Mouse (Mus musculus) layer of hippocampus, postnatal 10 days (tissue): ENCODE measurements at regions not wholly inside any gene's neighbourhood (a gene's known extent, or its start where the extent isn't known, plus 50 kb on each side); places are given as distances from the start of the nearest gene placed in this dataset.
A peak's percentile ranks its signal among the peaks of the same experiment; 100 is the strongest.

Experiments used
- DNase-seq, 2 experiments: peaks; one replicate each; pipeline ENCODE4 v3.0.0; 2021; ENCODE audit warnings: low spot score in 2 of 2

DNA sequence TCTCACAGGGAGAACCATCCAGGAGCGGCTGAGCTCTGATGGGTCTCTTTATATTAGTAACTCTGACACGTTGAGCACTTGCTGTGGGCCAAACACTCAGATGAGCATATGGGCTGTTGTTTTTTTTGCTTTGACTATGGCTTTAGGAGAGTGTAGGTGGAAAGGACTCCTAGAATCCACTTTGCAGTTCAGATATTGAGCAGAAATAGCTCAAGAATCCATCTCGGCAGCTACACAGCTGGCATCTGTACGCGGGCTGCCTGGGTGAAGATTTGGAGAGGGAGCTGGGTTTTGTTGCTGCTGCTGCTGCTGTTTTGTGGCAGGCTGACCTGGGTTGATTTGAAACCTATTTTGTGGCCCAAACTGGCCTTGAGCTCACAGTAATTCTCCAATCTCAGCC is 281.0 kb downstream of the Rps24 start:
- DNase-seq, result no peak

DNA sequence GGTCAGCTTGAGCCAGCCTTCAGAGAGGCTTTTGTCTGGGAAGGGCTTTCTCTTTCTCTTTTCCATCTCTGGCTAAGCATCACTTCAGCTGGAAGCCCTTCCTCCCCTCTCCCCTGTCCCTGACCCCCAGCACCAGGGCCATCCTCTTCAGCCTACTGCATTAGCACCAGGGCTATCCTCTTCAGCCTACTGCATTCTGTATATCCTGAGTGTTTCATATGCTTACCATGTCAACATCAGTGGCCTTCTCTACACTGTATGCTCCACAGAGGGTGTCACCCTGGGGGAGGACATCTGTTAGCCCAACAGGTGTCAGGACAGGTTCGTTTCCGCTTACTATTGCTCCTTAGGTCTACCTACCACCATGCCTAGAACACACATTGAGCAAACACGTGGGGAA is 282.5 kb downstream of the Rps24 start:
- no peak for DNase-seq

DNA sequence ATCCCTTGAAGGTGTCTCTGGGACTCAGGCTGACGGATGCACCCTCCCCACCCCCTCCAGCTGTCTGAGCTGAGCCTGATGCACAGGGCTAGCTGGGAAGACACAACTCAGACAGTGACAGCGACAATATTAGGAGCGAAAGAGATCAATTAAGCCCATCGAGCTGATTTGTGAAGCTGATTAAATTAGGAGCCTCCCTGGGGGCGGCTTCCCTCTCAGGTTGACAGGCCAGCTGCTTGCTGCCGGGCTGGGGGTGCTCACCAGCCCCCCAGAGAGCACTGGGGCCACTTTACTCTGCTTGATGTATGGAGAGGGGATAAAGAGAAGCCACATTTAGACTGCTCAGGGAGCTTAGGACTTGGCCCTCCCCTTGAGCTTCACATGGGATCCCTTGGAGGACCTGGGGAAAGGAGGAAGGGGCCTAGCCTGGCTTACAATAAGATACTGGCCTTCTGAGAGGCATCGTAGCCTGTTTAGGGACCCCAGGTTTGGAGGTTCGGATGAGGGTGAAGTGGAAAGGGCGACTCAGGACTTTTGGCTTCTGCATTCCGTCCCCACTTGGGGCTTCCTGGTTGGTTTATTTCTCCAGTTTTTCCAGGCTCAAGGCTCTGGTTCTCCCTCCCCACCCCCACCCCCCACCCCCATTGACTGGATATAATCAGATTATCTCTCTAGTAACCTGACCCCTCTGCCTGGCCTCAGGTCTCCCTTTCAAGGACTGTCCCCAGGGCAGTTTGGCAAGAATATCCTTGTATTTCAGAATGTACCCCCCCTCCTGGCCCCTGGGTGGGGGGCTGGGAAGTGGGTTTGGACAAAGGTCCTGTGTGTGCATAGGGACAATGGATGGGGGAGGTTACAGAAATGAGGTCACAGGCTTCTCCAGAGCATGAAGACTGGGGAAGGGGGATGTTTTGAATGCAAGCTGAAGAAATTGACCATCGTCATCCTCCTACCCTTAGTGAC is 283.4 kb downstream of the Rps24 start:
- DNase-seq, result no peak

DNA sequence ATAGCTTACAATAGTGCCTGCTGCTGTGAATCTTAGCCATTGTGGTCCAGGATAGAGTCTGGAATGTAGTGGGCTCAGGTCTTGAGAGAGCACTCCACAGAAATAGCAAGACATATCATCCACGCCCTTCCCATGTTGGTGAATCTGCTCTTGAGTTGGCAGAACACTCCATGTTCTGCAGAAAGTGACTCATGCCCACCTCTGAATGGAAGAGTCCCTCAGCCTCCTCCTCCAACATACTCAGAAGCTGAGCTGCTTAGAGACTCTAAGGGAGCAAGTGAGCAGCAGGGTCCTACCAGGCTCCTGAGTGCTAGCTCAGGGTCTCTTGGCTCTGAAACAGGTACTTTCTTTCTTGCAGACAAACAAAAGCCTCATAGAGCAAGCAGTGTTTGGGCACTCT is 284.7 kb downstream of the Rps24 start:
- DNase-seq, result no peak

DNA sequence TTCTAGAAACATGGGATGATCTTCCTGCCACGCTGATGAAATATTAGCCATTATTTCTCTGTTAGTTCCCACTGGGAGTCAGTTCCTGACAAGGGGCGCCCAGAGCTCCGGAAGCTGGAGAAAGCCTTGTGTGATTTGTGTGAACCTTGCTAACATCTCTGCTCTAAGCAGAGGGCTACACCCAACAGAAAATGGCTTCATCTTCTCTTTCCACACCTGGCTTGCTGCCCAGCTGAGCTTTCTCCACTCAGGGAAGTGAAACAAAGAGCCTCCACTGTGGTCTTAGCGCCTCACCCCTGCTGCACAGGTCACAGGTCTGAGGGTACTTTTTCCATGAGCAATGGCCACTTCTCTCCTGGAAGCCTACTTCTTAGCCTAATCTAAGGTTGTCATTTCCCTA is 285.2 kb downstream of the Rps24 start:
- DNase-seq, result no peak

DNA sequence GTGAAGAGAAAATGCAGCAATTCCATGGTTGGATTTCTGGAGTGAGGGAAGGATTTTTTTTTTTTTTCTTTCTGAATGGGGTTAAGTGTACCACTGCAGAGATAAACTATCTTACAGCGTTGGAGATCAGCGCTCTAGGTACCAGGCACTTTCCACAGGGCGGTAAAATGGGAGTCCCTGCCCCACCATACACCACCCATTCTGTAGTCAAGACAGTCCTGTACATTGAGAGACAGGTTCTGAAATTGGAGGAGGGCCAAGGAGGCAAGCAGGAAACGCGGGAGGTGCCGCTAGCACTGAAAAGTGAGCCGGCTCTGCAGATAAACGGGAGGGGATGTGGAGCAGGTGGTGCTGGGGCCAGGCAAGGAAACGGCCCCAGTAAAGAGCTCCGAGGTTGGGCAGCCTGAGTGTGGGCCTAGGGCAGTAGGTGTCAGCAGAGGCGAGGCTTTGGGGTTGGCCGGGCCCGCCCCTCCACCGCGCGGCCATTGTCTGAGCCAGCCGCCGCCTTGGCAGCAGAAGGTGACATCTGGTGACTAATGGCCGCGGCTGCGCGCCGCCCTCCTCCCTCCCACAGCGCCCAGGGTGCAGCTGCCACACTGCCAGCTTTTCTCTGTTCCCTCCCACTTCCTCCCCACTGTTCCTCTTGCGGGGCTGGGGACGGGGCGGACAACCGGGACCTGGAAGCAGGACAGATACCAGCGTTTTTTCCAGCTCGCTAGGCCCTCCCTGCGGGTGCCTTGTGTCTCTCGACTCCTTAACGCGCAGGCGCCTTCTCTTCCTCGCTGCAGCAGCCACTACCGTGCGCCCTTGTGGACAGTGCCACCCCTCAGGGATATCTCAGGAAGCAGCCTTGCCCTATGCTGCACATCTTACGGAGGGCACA is 292.1 kb downstream of the Rps24 start:
- DNase-seq, result peak; percentile 85 to 90

DNA sequence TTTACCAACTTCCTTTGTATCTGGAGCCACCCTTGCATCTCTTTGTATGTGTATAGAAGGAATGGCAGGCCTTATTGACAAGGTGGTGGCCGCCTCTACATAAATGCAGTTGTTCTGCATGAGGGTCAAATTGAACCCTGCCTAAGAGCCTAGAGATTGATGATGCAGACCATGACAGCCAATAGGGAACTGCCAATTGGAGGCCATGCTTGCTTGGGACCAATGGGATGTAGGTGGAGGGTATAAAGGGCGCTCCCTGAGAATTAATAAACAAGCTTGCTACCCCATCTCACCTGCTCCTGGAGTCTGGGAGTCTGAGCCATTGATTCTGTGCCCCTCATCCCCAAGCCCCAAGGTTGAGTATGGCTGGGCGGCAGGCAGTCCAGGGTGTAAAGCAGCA is 294.7 kb downstream of the Rps24 start:
- DNase-seq, result no peak

DNA sequence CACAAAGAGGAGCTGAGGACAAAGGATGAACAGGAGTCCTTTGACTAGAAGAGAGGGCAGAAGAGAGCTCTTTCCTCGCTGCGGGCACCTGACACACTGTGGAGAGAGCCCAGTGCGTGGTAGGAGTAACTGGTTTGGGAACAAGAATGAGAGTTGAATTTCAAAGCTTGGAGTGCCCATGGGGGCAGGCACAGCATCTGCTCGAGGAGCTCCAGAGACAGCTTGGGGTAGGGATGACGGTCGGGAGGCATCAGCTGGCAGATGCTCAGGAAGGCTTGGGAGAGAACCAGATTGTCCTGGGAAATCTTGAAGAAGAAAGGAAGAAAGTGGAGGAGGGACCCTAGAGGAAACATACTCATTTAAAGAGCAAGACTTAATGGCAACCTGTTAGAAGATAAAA is 297.0 kb downstream of the Rps24 start:
- no peak for DNase-seq

DNA sequence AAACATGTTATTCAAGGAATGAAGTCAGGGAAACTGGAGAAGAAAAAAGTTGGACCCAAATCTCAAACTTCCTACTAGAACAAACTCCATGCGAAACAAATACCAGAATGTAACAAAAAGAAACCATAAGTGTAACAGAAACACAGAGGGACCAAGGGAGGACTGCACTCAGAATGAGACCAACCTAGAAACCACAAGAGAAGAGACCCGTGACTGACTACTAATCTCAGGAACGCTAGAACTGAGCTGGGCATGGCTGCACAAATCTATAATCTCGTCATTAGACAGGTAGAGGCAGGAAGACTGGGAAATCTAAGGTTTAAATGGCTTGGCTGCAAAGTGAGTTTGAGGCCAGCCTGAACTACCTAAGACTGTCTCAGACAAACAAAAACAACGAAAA is 298.5 kb downstream of the Rps24 start:
- no peak for DNase-seq

DNA sequence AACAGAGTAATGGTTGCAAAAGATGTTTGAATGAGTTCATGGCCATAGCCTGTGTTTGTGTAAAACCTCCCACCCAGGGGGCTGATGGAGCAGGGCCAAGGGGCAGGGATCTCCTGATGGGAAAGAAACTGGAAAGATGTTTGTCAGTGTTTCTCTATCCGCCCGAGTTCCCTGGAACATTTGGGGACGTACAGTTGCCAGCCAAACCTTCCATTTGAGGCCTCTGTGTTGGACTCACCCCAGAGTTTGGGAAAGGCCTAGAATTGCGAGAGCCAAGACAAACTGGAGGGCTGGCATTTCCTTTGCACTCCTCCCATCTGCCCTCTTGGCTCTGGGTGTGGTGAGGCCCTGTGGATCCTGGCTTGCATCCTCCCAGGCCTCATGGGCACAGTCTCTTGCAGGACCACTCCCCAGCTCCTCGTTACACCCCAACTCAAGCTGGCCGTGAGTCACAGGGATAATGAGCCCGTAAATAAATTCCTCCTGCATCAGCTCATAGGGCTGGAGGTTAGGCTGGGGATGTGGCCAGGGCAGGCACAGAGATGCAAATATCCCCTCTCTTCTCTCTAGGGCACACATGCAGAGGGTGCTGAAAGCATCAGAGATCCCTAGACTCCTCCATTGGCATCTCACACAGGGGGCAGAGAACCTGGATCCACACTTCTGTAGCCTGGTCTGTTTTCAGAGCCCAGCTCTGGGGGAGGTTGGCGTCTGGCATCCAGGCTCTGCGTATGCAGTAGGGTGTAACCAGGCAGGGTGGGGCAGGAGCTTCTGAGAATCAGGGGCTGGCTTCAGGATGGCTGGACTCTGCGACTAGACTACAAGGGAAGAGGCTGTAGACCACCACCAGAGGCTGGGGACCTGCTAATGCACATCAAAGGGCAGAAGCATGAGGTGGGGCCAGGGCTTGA is 306.7 kb downstream of the Rps24 start:
- DNase-seq, result peak; percentile 63 to 71

DNA sequence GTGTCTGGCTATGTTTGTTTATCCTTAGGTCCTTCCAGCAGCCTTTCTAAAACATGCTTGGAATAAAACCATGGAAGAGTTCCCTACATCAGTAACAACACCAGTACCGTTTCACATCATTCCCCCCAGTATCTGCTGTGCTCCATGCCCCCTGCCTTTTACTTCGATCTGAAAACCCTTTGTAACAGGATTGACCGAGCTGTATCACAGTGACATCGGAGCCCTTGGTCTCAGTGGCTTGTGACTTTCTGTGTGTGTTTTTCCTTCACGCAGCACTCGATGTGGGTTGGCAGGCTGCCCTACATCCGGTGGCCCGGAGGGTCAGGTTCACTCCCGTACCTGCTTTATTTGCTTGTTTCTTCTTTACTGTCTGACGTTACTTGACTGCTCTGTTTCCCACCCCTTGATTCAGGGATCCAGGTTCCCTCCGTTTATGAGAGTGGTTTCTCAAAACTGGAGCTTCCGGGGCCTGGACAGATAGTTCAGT is 307.5 kb downstream of the Rps24 start:
- no peak for DNase-seq

DNA sequence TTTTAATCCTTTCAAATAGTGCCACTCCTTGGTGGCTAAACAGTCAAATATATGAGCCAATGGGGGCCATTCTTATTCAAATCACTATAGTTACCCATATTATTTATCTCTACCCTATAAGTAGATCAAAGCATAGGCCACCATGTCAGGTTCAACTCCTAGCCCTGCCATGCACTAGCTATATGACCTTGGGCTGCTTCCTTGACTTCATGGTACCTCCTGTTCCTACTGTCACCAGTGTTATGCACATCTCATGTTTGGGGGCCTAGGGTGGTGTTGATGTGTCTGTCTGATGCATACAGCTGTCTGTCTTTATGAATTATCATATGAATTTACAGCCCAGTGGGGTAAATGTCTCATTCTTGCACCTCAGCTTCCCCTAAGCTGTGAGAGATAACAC is 310.6 kb downstream of the Rps24 start:
- no peak for DNase-seq

DNA sequence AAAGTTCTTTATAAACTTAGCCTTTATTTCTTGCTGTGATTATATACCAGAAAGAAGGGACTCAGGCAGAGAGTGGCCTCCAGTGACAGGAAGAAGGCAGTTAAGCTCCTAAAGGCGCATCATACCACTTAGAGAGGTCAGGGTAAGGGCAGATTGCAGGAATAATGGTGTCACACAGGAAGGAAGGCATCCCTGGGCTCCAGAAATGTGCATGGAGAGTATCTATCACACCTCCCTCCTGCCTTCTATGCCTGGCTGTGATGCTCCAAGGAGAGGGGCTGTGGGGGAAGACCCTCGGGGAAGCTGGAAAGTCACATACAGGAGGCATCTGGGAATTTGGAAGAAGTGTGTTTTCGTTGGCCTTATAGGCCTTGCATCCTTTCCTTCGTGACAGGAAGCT is 311.1 kb downstream of the Rps24 start:
- no peak for DNase-seq

DNA sequence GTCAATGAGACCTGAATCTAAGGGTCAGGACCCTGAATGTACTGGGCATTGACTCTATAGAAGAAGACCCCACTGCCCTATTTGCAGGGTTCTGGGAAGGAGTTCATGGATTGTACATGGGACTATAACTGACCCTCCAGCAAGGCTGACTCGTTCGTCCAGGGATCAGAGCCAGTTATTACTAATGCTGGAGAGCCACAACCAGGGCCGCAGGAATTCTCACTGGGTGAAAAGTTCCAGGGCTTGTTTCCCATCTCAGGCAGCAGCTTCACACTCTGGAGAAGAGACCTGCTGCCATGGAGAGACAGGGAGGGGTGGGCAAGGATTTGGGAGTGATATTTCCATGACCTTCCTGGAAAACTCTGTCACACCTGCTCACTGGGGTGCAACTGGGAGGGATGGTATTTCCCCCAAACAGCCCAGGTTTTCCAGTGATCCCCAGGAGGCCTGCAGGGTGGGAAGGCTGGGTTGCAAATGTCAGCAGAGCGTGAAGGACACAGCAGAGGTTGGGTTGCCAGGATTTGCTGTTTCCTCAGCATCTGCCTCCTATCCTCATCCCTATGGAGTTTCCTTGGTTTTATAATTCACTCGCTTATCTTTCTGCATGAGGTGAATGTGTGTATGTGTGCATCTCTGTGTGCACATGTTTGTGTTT is 316.2 kb downstream of the Rps24 start:
- no peak for DNase-seq

DNA sequence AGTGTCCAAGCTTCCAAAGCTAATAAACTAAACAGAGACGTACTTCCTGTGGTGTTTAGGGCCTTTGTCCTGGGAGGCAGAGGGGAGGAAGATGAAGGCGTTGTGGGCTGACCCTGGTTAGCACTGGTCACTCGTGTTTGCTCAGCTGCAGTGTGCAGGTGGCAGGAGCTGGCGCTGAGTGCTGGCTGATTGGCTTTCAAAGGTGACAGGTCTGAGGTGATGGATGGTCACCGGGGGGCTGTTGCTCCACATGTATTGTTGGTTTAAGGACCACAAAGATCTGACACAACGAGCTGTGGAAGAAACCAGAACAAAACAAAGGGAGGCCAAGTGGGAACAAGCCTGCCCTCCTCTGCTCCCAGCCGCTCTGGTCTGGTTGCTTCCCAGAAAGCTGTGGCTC is 320.1 kb downstream of the Rps24 start:
- no peak for DNase-seq

DNA sequence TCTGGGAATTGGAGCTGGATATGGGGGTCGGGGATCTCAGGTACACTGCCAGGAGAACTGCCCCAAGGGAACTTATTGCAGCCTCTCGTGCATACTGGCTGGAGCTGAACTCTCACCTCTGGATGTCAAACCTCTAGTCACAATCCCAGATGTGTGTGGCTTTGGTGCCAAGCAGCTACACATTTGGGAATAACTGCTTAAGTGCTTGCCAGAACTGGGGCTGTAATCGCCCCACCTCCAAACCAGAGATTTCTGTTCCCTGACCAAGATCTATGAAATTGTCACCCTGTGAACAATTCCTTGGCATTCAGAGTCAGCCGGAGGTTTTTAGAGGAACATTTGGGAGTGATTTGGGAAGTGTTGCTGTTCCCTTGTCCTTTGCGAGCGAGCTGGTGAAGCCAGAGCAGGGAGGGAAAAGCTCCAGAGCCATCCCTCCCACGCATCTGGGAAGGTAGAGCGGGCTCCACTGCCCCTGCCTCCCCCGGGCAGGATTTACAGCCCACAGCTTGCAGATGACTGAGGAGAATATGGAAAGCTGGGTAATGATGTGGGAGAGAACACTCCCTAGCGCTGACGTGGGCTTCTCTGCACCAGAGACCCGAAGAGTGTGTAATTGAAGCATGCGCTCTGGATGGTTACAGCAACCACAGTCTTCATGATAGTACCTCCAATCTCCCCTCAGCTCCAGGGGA is 336.1 kb downstream of the Rps24 start:
- no peak for DNase-seq

DNA sequence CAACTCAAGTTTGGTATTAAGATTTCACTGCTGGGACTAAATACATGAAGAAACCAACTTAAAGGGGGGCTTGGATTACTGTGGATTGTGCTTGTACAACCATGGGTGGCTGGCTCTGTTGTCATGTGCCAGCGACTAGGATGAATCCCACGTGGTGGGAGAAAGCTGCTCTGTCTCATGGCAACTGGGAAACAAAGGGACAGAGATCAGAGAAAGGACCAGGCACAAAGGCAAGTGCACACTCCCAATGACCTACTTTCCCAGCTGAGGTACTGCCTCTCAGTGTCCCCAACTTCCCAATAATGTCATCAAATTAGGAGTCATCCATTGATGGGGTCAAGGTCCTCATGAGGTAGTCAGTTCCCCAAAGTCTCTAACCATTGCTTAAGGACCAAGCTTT is 337.4 kb downstream of the Rps24 start:
- DNase-seq, result no peak

DNA sequence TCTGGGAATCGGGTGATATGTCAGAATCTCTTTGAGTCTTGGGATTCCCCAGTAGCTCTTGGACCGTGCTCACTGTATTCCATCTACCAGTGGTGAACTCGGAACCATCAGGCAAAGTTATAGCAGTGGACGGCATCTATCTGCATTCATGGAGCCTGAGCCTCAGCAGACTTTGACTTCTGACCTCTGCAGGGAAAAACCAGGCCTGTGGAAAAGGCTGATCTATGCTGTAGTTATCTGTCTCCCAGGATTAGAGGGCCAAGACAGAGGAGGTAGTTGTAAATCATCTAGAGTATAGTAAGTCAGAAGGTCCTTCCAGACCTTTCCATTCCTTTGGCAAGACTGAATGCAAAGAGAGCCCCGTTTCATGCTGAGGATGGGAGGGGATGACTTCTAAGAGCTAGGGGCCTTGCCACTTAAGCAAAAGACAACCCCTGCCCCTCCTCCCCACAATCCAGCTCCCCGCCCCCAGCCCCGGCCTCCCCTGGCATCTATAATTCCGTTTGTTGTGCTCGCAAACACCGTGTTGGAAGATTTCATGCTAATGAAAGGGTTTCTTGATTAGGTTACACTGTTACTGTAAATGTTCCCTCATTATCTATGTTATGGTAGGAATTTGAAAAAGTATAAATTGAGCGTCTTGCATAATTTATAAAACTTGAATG is 338.9 kb downstream of the Rps24 start:
- DNase-seq, result no peak
